Comparison of ENCODE assay signal across 30 mouse cellular contexts in genomic region chr2:10168016-10168415, GRCm38 (mm10). TPM values are rescaled to one million over a fixed set of nuclear protein-coding genes. Genes with fewer than 3 reads are reported as not detected.
DNase-seq lines count a peak whose midpoint lies in the region; ATAC-seq and TF ChIP-seq lines count a peak whose summit lies in the region.
"Had no signal": no experiment of that assay in that cellular context is flagged by ENCODE, and none has a peak within 500 bp of the region (broad histone marks: within the 10 kb centered on the region; RNA-seq: fewer than 3 reads in every experiment).

No protein-coding gene starts in this region.

- no peak overlapping the region for H3K4me2 ChIP-seq in embryonic facial prominence, embryonic 14.5 days (ENCODE audit: low read depth, low read length)
- H3K4me2 ChIP-seq in lung, embryonic 14.5 days = no peak overlapping the region
- H3K4me2 ChIP-seq: embryonic facial prominence, embryonic 13.5 days; hindbrain, embryonic 15.5 days; limb, embryonic 12.5 days; midbrain, embryonic 12.5 days; neural tube, embryonic 12.5 days had no signal

- 0 out of 2 replicates have a peak, but pooled peaks cover 3% of the 10 kb centered on the region for H3K9me3 ChIP-seq in embryonic facial prominence, embryonic 14.5 days (ENCODE audit: control insufficient read depth, low read length)
- H3K9me3 ChIP-seq in embryonic facial prominence, embryonic 10.5 days = no peaks in the 10 kb centered on the region
- no peaks in the 10 kb centered on the region for H3K9me3 ChIP-seq in lung, embryonic 14.5 days (ENCODE audit: low read depth, low read length)
- H3K9me3 ChIP-seq: embryonic facial prominence, embryonic 13.5 days; hindbrain, embryonic 15.5 days; limb, embryonic 12.5 days; midbrain, embryonic 12.5 days; neural tube, embryonic 12.5 days had no signal

- H3K4me3 ChIP-seq in embryonic facial prominence, embryonic 14.5 days (ENCODE audit: low read depth, low read length) = no peak overlapping the region
- no peak overlapping the region for H3K4me3 ChIP-seq in embryonic facial prominence, embryonic 10.5 days
- H3K4me3 ChIP-seq in lung, embryonic 14.5 days (ENCODE audit: low read depth, low read length) = no peak overlapping the region
- H3K4me3 ChIP-seq: embryonic facial prominence, embryonic 13.5 days; erythroblast, embryonic 14.5 days; hindbrain, embryonic 15.5 days; limb, embryonic 12.5 days; midbrain, embryonic 12.5 days; myocyte; neural tube, embryonic 12.5 days had no signal

- H3K27ac ChIP-seq in embryonic facial prominence, embryonic 14.5 days (replicated peaks; ENCODE audit: low read depth, low read length) = no peak overlapping the region
- no peak overlapping the region for H3K27ac ChIP-seq in embryonic facial prominence, embryonic 10.5 days (replicated peaks)
- H3K27ac ChIP-seq in lung, embryonic 14.5 days (ENCODE audit: low read depth) = no peak overlapping the region
- H3K27ac ChIP-seq: hindbrain, embryonic 15.5 days; limb, embryonic 12.5 days; midbrain, embryonic 12.5 days; neural tube, embryonic 12.5 days; stomach, postnatal 0 days had no signal

- H3K4me1 ChIP-seq in embryonic facial prominence, embryonic 14.5 days (ENCODE audit: control insufficient read depth, insufficient read depth, low read length) = peaks cover 21% of the 10 kb centered on the region; the same call in 1 of the 2 replicates
- H3K4me1 ChIP-seq in embryonic facial prominence, embryonic 10.5 days = peaks cover 19% of the 10 kb centered on the region
- no peaks in the 10 kb centered on the region for H3K4me1 ChIP-seq in lung, embryonic 14.5 days (ENCODE audit: insufficient read depth)
- H3K4me1 ChIP-seq: hindbrain, embryonic 15.5 days; midbrain, embryonic 12.5 days; neural tube, embryonic 12.5 days had no signal

- no peak for ATAC-seq in embryonic facial prominence, embryonic 14.5 days (ENCODE audit: low read depth)
- no peak for ATAC-seq in lung, embryonic 14.5 days (ENCODE audit: insufficient read depth)
- ATAC-seq: CD4-positive, CD25-positive, alpha-beta regulatory T cell, adult 4 months; forebrain, embryonic 16.5 days; inflammation-experienced regulatory T-cells, adult 6 months had no signal

- DNase-seq in embryonic facial prominence, embryonic 14.5 days (ENCODE audit: low spot score) = peak; percentile 53
- no peak for DNase-seq in embryonic facial prominence, embryonic 10.5 days (ENCODE audit: low spot score)
- peak; percentile 24 to 52 for DNase-seq in heart, adult 9 months (ENCODE audit: low spot score in 2 of 2)
- no peak for DNase-seq in heart, postnatal 36 days
- DNase-seq in lung, embryonic 14.5 days = peak; percentile 9
- no peak for DNase-seq in lung, postnatal 4 days
- peak; percentile 30 for DNase-seq in brain, adult 2 months (ENCODE audit: low read depth, low spot score)
- DNase-seq in embryo, embryonic 10 days (ENCODE audit: low spot score) = no peak
- DNase-seq: adrenal gland, postnatal 36 days; cerebellum, adult 8-10 months; cerebellum, postnatal 25 days; embryo, embryonic 11 days; kidney, adult 11 months; kidney, postnatal 14 days; layer of hippocampus, adult 9-11 months; right cerebral cortex, adult 18-20 months; thymus, adult 18-20 months; thymus, postnatal 25 days had no signal

- H3K27me3 ChIP-seq in embryonic facial prominence, embryonic 14.5 days (replicated peaks; ENCODE audit: control insufficient read depth, insufficient read depth, low read length) = no peaks in the 10 kb centered on the region
- H3K27me3 ChIP-seq in embryonic facial prominence, embryonic 10.5 days (replicated peaks; ENCODE audit: low read depth, poor library complexity, severe bottlenecking) = no peaks in the 10 kb centered on the region
- no peaks in the 10 kb centered on the region for H3K27me3 ChIP-seq in lung, embryonic 14.5 days (ENCODE audit: insufficient read depth, low read length)
- H3K27me3 ChIP-seq: embryonic facial prominence, embryonic 13.5 days; hindbrain, embryonic 15.5 days; limb, embryonic 12.5 days; midbrain, embryonic 12.5 days; neural tube, embryonic 12.5 days had no signal

- H3K36me3 ChIP-seq in embryonic facial prominence, embryonic 14.5 days (ENCODE audit: control insufficient read depth, insufficient read depth, low read length) = no peaks in the 10 kb centered on the region
- H3K36me3 ChIP-seq in embryonic facial prominence, embryonic 10.5 days (replicated peaks) = no peaks in the 10 kb centered on the region
- no peaks in the 10 kb centered on the region for H3K36me3 ChIP-seq in lung, embryonic 14.5 days (ENCODE audit: insufficient read depth)
- H3K36me3 ChIP-seq: embryonic facial prominence, embryonic 13.5 days; hindbrain, embryonic 15.5 days; limb, embryonic 12.5 days; midbrain, embryonic 12.5 days; neural tube, embryonic 12.5 days had no signal

- intact Hi-C loops in heart, postnatal 36 days (cut with DNase I) = loop anchor here (5.0 kb wide), 1 partner anchor 64 kb away; no protein-coding TSS in a partner anchor

- 32% methylated on average over 8 of the region's 8 CpGs for WGBS in embryonic facial prominence, embryonic 14.5 days
- 57% methylated on average over 8 of the region's 8 CpGs for WGBS in embryonic facial prominence, embryonic 10.5 days
- WGBS in lung, embryonic 14.5 days = 45% methylated on average over 8 of the region's 8 CpGs

- no peak overlapping the region for H3K9ac ChIP-seq in embryonic facial prominence, embryonic 14.5 days (ENCODE audit: low read depth, low read length)
- H3K9ac ChIP-seq in lung, embryonic 14.5 days = no peak overlapping the region
- H3K9ac ChIP-seq: embryonic facial prominence, embryonic 13.5 days; hindbrain, embryonic 15.5 days; limb, embryonic 12.5 days; midbrain, embryonic 12.5 days; neural tube, embryonic 12.5 days had no signal

- TF ChIP-seq CTCF in lung, embryonic 14.5 days (IDR thresholded peaks at IDR 0.05; ENCODE audit: low read depth) = no peak

RNA-seq across cellular contexts. Expression of gene Itih5, which starts 14.6 kb away (rescaled TPM):
- 21.5 and 22.5 TPM in 2 replicates for polyA plus RNA-seq in embryonic facial prominence, embryonic 14.5 days (2014; fragmentation: Nextera tagmentation; extraction: Ambion mirVana)
- 3.7 and 4.4 TPM in 2 replicates for polyA plus RNA-seq in embryonic facial prominence, embryonic 10.5 days (2016; fragmentation: Nextera tagmentation; extraction: Ambion mirVana)
- total RNA-seq in heart, postnatal 36 days (2021) = 1 to 10 TPM; 6.2 to 7.0 TPM
- 4.0 and 4.1 TPM in 2 replicates for polyA plus RNA-seq in lung, embryonic 14.5 days (2014; fragmentation: Nextera tagmentation; extraction: Ambion mirVana)
- polyA plus RNA-seq: erythroblast, embryonic 14.5 days; myocyte had no signal

RNA-seq across cellular contexts. Expression of gene Itih2, which starts 36.8 kb away (rescaled TPM):
- polyA plus RNA-seq in embryonic facial prominence, embryonic 14.5 days (2014; fragmentation: Nextera tagmentation; extraction: Ambion mirVana) = 3.6 and 3.8 TPM in 2 replicates
- polyA plus RNA-seq in embryonic facial prominence, embryonic 10.5 days (2016; fragmentation: Nextera tagmentation; extraction: Ambion mirVana) = 0.06 and 0.15 TPM in 2 replicates
- total RNA-seq in heart, postnatal 36 days (2021) = under 1 TPM; 0.22 to 0.64 TPM
- polyA plus RNA-seq in lung, embryonic 14.5 days (2014; fragmentation: Nextera tagmentation; extraction: Ambion mirVana) = 2.6 and 2.7 TPM in 2 replicates
- total RNA-seq: hematopoietic stem cell, adult 5-6 weeks had no signal
- polyA plus RNA-seq: CD4-positive, CD25-positive, alpha-beta regulatory T cell, adult 4 months; inflammation-experienced regulatory T-cells, adult 6 months had no signal

Comparison
In these comparisons a context has a peak if more than half of its experiments do, and no peak if none do; other contexts are left out.
1. DNase-seq: peak in embryonic facial prominence, embryonic 14.5 days (single experiment), heart, adult 9 months (2 of 2), lung, embryonic 14.5 days (single experiment) and brain, adult 2 months (single experiment); none in embryonic facial prominence, embryonic 10.5 days (single experiment), heart, postnatal 36 days (0 of 2), lung, postnatal 4 days (0 of 2) and embryo, embryonic 10 days (single experiment).